Mouse (Mus musculus): ENCODE measurements at regions not wholly inside any gene's neighbourhood (a gene's known extent, or its start where the extent isn't known, plus 50 kb on each side); places are given as distances from the start of the nearest gene placed in this dataset.

GRCm38 (mm10) chr1:76955031-76955430 lies 559.9 kb downstream of the Epha4 start:
- Histone ChIP-seq H3K4me1 (replicated peaks) (no peaks in the 10 kb centered on the region), H3K27ac (no peak overlapping the region), H3K4me2 (no peak overlapping the region), H3K36me3 (no peaks in the 10 kb centered on the region), H3K4me3 (replicated peaks) (no peak overlapping the region), H3K27me3 (no peaks in the 10 kb centered on the region), H3K9ac (no peak overlapping the region), H3K9me3 (replicated peaks) (no peaks in the 10 kb centered on the region)
- DNase-seq (no peak), ATAC-seq (ENCODE audit: low read depth) (no peak)

- H3K4me1 ChIP-seq (replicated peaks): no peaks in the 10 kb centered on the region
- H3K27me3 ChIP-seq: no peaks in the 10 kb centered on the region
- no peak overlapping the region for H3K4me2 ChIP-seq
- no peaks in the 10 kb centered on the region for H3K9me3 ChIP-seq (replicated peaks)
- H3K9ac ChIP-seq: no peak overlapping the region
- ATAC-seq (ENCODE audit: low read depth) (no peak), DNase-seq (no peak)
- 65% methylated on average over 5 of the region's 5 CpGs for WGBS (ENCODE audit: insufficient replicate concordance)
- no peaks in the 10 kb centered on the region for H3K36me3 ChIP-seq
- H3K27ac ChIP-seq: no peak overlapping the region
- H3K4me3 ChIP-seq (replicated peaks): no peak overlapping the region
Measured at GRCm38 (mm10) chr1:76957411-76957810, 557.5 kb downstream of the Epha4 start.

- H3K9ac ChIP-seq: no peak overlapping the region
- DNase-seq: no peak
- no peaks in the 10 kb centered on the region for H3K4me1 ChIP-seq (replicated peaks)
- H3K4me2 ChIP-seq: no peak overlapping the region
- H3K36me3 ChIP-seq: no peaks in the 10 kb centered on the region
- 29% methylated on average over 4 of the region's 4 CpGs for WGBS (ENCODE audit: insufficient replicate concordance)
- no peak for ATAC-seq (ENCODE audit: low read depth)
- H3K27ac ChIP-seq: no peak overlapping the region
- no peak overlapping the region for H3K4me3 ChIP-seq (replicated peaks)
- H3K9me3 ChIP-seq (replicated peaks): no peaks in the 10 kb centered on the region
- H3K27me3 ChIP-seq: no peaks in the 10 kb centered on the region
Measured at GRCm38 (mm10) chr1:76958706-76959105, 556.2 kb downstream of the Epha4 start.

GRCm38 (mm10) chr1:76972454-76972853 lies 542.4 kb downstream of the Epha4 start:
- Histone ChIP-seq H3K4me2 (no peak overlapping the region), H3K9ac (no peak overlapping the region), H3K27ac (no peak overlapping the region), H3K36me3 (no peaks in the 10 kb centered on the region), H3K9me3 (replicated peaks) (no peaks in the 10 kb centered on the region), H3K4me3 (replicated peaks) (no peak overlapping the region), H3K4me1 (replicated peaks) (no peaks in the 10 kb centered on the region), H3K27me3 (no peaks in the 10 kb centered on the region)
- DNase-seq (no peak), ATAC-seq (ENCODE audit: low read depth) (no peak)
- 61% methylated on average over 4 of the region's 4 CpGs for WGBS (ENCODE audit: insufficient replicate concordance)

GRCm38 (mm10) chr1:76975077-76975945 lies 539.6 kb downstream of the Epha4 start:
- Histone ChIP-seq H3K9me3 (replicated peaks) (no peaks in the 10 kb centered on the region), H3K36me3 (no peaks in the 10 kb centered on the region), H3K4me2 (no peak overlapping the region), H3K4me1 (replicated peaks) (no peaks in the 10 kb centered on the region), H3K27me3 (no peaks in the 10 kb centered on the region), H3K27ac (no peak overlapping the region), H3K4me3 (replicated peaks) (no peak overlapping the region), H3K9ac (no peak overlapping the region)
- DNase-seq (no peak), ATAC-seq (ENCODE audit: low read depth) (no peak)
- 59% methylated on average over 12 of the region's 12 CpGs for WGBS (ENCODE audit: insufficient replicate concordance)

GRCm38 (mm10) chr1:76980498-76981152 lies 534.3 kb downstream of the Epha4 start:
- H3K9me3 ChIP-seq (replicated peaks): no peaks in the 10 kb centered on the region
- no peaks in the 10 kb centered on the region for H3K27me3 ChIP-seq
- no peak overlapping the region for H3K27ac ChIP-seq
- H3K4me3 ChIP-seq (replicated peaks): no peak overlapping the region
- WGBS (ENCODE audit: insufficient replicate concordance): 59% methylated on average over 9 of the region's 9 CpGs
- ATAC-seq (ENCODE audit: low read depth) (no peak), DNase-seq (no peak)
- no peak overlapping the region for H3K4me2 ChIP-seq
- H3K9ac ChIP-seq: no peak overlapping the region
- no peaks in the 10 kb centered on the region for H3K4me1 ChIP-seq (replicated peaks)
- H3K36me3 ChIP-seq: no peaks in the 10 kb centered on the region

GRCm38 (mm10) chr1:76993776-76994175 lies 521.1 kb downstream of the Epha4 start:
- Histone ChIP-seq H3K36me3 (no peaks in the 10 kb centered on the region), H3K27me3 (no peaks in the 10 kb centered on the region), H3K4me1 (replicated peaks) (no peaks in the 10 kb centered on the region), H3K9me3 (replicated peaks) (no peaks in the 10 kb centered on the region), H3K4me2 (no peak overlapping the region), H3K9ac (no peak overlapping the region), H3K27ac (no peak overlapping the region), H3K4me3 (replicated peaks) (no peak overlapping the region)
- DNase-seq (no peak), ATAC-seq (ENCODE audit: low read depth) (no peak)
- 53% methylated on average over 2 of the region's 2 CpGs for WGBS (ENCODE audit: insufficient replicate concordance)

- no peak overlapping the region for H3K27ac ChIP-seq
- H3K4me1 ChIP-seq (replicated peaks): no peaks in the 10 kb centered on the region
- 81% methylated on average over 6 of the region's 6 CpGs for WGBS (ENCODE audit: insufficient replicate concordance)
- no peak for ATAC-seq (ENCODE audit: low read depth)
- no peak overlapping the region for H3K4me2 ChIP-seq
- H3K9me3 ChIP-seq (replicated peaks): no peaks in the 10 kb centered on the region
- no peak for DNase-seq
- no peak overlapping the region for H3K9ac ChIP-seq
- no peaks in the 10 kb centered on the region for H3K36me3 ChIP-seq
- H3K4me3 ChIP-seq (replicated peaks): no peak overlapping the region
- H3K27me3 ChIP-seq: no peaks in the 10 kb centered on the region
Measured at GRCm38 (mm10) chr1:77008001-77008400, 506.9 kb downstream of the Epha4 start.

GRCm38 (mm10) chr1:77010608-77011214 lies 504.2 kb downstream of the Epha4 start:
- DNase-seq (no peak), ATAC-seq (ENCODE audit: low read depth) (no peak)
- Histone ChIP-seq H3K9me3 (replicated peaks) (no peaks in the 10 kb centered on the region), H3K4me2 (no peak overlapping the region), H3K27ac (no peak overlapping the region), H3K36me3 (no peaks in the 10 kb centered on the region), H3K9ac (no peak overlapping the region), H3K4me3 (replicated peaks) (no peak overlapping the region), H3K27me3 (no peaks in the 10 kb centered on the region), H3K4me1 (replicated peaks) (no peaks in the 10 kb centered on the region)
- 58% methylated on average over 8 of the region's 8 CpGs for WGBS (ENCODE audit: insufficient replicate concordance)

- H3K9me3 ChIP-seq (replicated peaks): no peaks in the 10 kb centered on the region
- no peaks in the 10 kb centered on the region for H3K36me3 ChIP-seq
- no peak overlapping the region for H3K4me3 ChIP-seq (replicated peaks)
- H3K27me3 ChIP-seq: no peaks in the 10 kb centered on the region
- WGBS (ENCODE audit: insufficient replicate concordance): 70% methylated on average over 4 of the region's 4 CpGs
- no peak overlapping the region for H3K27ac ChIP-seq
- DNase-seq (no peak), ATAC-seq (ENCODE audit: low read depth) (no peak)
- no peaks in the 10 kb centered on the region for H3K4me1 ChIP-seq (replicated peaks)
- H3K9ac ChIP-seq: no peak overlapping the region
- H3K4me2 ChIP-seq: no peak overlapping the region
Measured at GRCm38 (mm10) chr1:77027656-77028055, 487.2 kb downstream of the Epha4 start.

- no peaks in the 10 kb centered on the region for H3K4me1 ChIP-seq (replicated peaks)
- 64% methylated on average over 6 of the region's 6 CpGs for WGBS (ENCODE audit: insufficient replicate concordance)
- ATAC-seq (ENCODE audit: low read depth): no peak
Measured at GRCm38 (mm10) chr1:77028216-77028615, 486.7 kb downstream of the Epha4 start.

More at GRCm38 (mm10) chr1:77028216-77028615, 486.7 kb downstream of the Epha4 start:
- Histone ChIP-seq H3K36me3 (no peaks in the 10 kb centered on the region), H3K27me3 (no peaks in the 10 kb centered on the region), H3K4me2 (no peak overlapping the region), H3K9ac (no peak overlapping the region), H3K9me3 (replicated peaks) (no peaks in the 10 kb centered on the region), H3K4me3 (replicated peaks) (no peak overlapping the region), H3K27ac (no peak overlapping the region)
- DNase-seq: no peak

Measured in liver, embryonic 13.5 days (tissue).